Mouse (Mus musculus) thymus, postnatal 14 days (tissue): ENCODE data around the gene Pdss2.

Source experiments
- DNase-seq: peaks from one replicate; pipeline ENCODE4 v3.0.0; 2021

Pdss2 gene

GRCm38 (mm10) chr10:43487441-43488010, 266.2 kb downstream of the Pdss2 start:
- no peak for DNase-seq

- DNase-seq, result no peak
Observed at GRCm38 (mm10) chr10:43488258-43488657, 267.0 kb downstream of the Pdss2 start.

- DNase-seq, result no peak
Observed at GRCm38 (mm10) chr10:43489139-43489538, 267.9 kb downstream of the Pdss2 start.

- DNase-seq, result no peak
Observed at GRCm38 (mm10) chr10:43489550-43489949, 268.3 kb downstream of the Pdss2 start.

GRCm38 (mm10) chr10:43490034-43490433, 268.7 kb downstream of the Pdss2 start:
- DNase-seq, result no peak

GRCm38 (mm10) chr10:43490846-43491245, 269.6 kb downstream of the Pdss2 start:
- DNase-seq, result no peak

GRCm38 (mm10) chr10:43502599-43502998, 281.3 kb downstream of the Pdss2 start:
- no peak for DNase-seq

GRCm38 (mm10) chr10:43504291-43504690, 283.0 kb downstream of the Pdss2 start:
- DNase-seq, result no peak

GRCm38 (mm10) chr10:43507051-43507450, 285.8 kb downstream of the Pdss2 start:
- no peak for DNase-seq

- no peak for DNase-seq
Observed at GRCm38 (mm10) chr10:43509228-43509627, 287.9 kb downstream of the Pdss2 start.

- DNase-seq, result no peak
Observed at GRCm38 (mm10) chr10:43512976-43513375, 291.7 kb downstream of the Pdss2 start.
